Mouse (Mus musculus) ES-E14 (cell line): ENCODE measurements around the gene Fbxo47. TPM values are rescaled to one million over a fixed set of nuclear protein-coding genes. Genes with fewer than 3 reads are reported as not detected.
"Not testable (repeated sequence)": the region's sequence is repeated elsewhere in the genome, so short reads cannot be mapped to it uniquely, and the experiment has no call there.

ENCODE experiments used
- DNase-seq: peaks from one replicate; pipeline ENCODE4 v3.0.0-alpha.2; 2013; ENCODE audit warnings: low read depth, low spot score
- H3K27ac ChIP-seq: 2 replicates; pipeline ENCODE4 v1.5.1; 2012; ENCODE audit warnings: low read depth, mild to moderate bottlenecking, low read length, moderate library complexity, mixed read lengths; ENCODE audit not compliant: poor library complexity, insufficient read depth, severe bottlenecking
- H3K36me3 ChIP-seq: 2 replicates; pipeline ENCODE4 v1.6.1; 2012; ENCODE audit warnings: mild to moderate bottlenecking, low read length, moderate library complexity, mixed read lengths; ENCODE audit not compliant: control insufficient read depth, poor library complexity, insufficient read depth, severe bottlenecking
- H3K4me1 ChIP-seq, 2 experiments: fragments of 150-350 bp in 1 of 2; sonication (generic) in 1 of 2; 2 replicates each; pipeline ENCODE4 v1.6.1; 2012; ENCODE audit warnings: low read length in 2 of 2, mild to moderate bottlenecking in 1 of 2, mixed read lengths in 1 of 2; ENCODE audit not compliant: control insufficient read depth in 2 of 2, insufficient read depth in 2 of 2, poor library complexity in 1 of 2
- H3K4me3 ChIP-seq, 2 experiments: fragments of 150-350 bp in 1 of 2; sonication (generic) in 1 of 2; 2 replicates each; pipeline ENCODE4 v1.5.1; 2012; ENCODE audit warnings: low read length in 2 of 2, low read depth in 1 of 2, mild to moderate bottlenecking in 1 of 2, mixed read lengths in 1 of 2; ENCODE audit not compliant: insufficient read depth in 1 of 2, poor library complexity in 1 of 2, severe bottlenecking in 1 of 2
- H3K9ac ChIP-seq: 2 replicates; pipeline ENCODE4 v1.6.1; 2012; ENCODE audit warnings: low read depth, mild to moderate bottlenecking, low read length, mixed read lengths; ENCODE audit not compliant: poor library complexity, insufficient read depth, severe bottlenecking
- H3K9me3 ChIP-seq: fragments of 150-350 bp; sonication (generic); 2 replicates; pipeline ENCODE4 v1.6.1; 2012; ENCODE audit warnings: low read depth, mild to moderate bottlenecking, low read length; ENCODE audit not compliant: control insufficient read depth, insufficient read depth
- CHD2 ChIP-seq: IDR thresholded peaks from 2 replicates; pipeline ENCODE4 v1.6.1; 2014; ENCODE audit warnings: mild to moderate bottlenecking, low read depth, low read length, inconsistent platforms
- HCFC1 ChIP-seq: IDR thresholded peaks from 2 replicates; pipeline ENCODE4 v1.6.1; 2012; ENCODE audit warnings: low read length, inconsistent platforms, borderline replicate concordance; ENCODE audit not compliant: insufficient read depth
- MAFK ChIP-seq: IDR thresholded peaks from 2 replicates; pipeline ENCODE4 v1.6.1; 2014; ENCODE audit warnings: mild to moderate bottlenecking, low read depth, low read length, inconsistent platforms; ENCODE audit not compliant: insufficient read depth
- ZC3H11A ChIP-seq: IDR thresholded peaks from 2 replicates; pipeline ENCODE4 v1.6.1; 2012; ENCODE audit warnings: low read depth, mild to moderate bottlenecking, inconsistent platforms, low read length, borderline replicate concordance
- ZNF384 ChIP-seq: IDR thresholded peaks from 2 replicates; pipeline ENCODE4 v1.6.1; 2012; ENCODE audit warnings: low read depth, low read length, inconsistent platforms
- in situ Hi-C, 2 experiments: fragments of 600-800 bp; cut with MboI; formaldehyde crosslinking; loops; one replicate each; pipeline ENCODE4 v1.15.1; 2025; ENCODE audit warnings: low sequenced_read_pairs in 2 of 2, inconsistent platforms in 1 of 2; ENCODE audit not compliant: unreplicated experiment in 2 of 2
- total RNA-seq: library from RNA; depleted of rRNA; stranded (reverse); fragments of 300-350 nt; gene quantifications from 2 replicates; pipeline ENCODE4 v1.2.3, GENCODE M21; 2012

Gene Fbxo47
- total RNA-seq, 1 experiment = 4.1 TPM

- no peaks in the 10 kb centered on the region for H3K36me3 ChIP-seq
- no peak overlapping the region for H3K27ac ChIP-seq
- no peak overlapping the region for H3K9ac ChIP-seq
- H3K4me3 ChIP-seq = no peak overlapping the region
- DNase-seq = no peak
- H3K9me3 ChIP-seq = no peaks in the 10 kb centered on the region
- in situ Hi-C loops = no loop called here
- no peaks in the 10 kb centered on the region for H3K4me1 ChIP-seq
- TF ChIP-seq CHD2 (no peak), HCFC1 (no peak), MAFK (no peak), ZNF384 (no peak), ZC3H11A (no peak)
Observed at GRCm38 (mm10) chr11:97877341-97877740, 6.6 kb downstream of the Fbxo47 start.

- Histone ChIP-seq H3K9ac (no peak overlapping the region), H3K9me3 (no peaks in the 10 kb centered on the region), H3K27ac (no peak overlapping the region), H3K36me3 (no peaks in the 10 kb centered on the region), H3K4me3 (no peak overlapping the region), H3K4me1 (no peaks in the 10 kb centered on the region)
- DNase-seq = no peak
- in situ Hi-C loops = no loop called here
- TF ChIP-seq HCFC1 (no peak), MAFK (no peak), ZNF384 (no peak), CHD2 (no peak), ZC3H11A (no peak)
Observed at GRCm38 (mm10) chr11:97874396-97874795, 9.6 kb downstream of the Fbxo47 start.

GRCm38 (mm10) chr11:97872378-97872777 is 11.6 kb downstream of the Fbxo47 start:
- DNase-seq, in situ Hi-C loops: not testable (repeated sequence)
- TF ChIP-seq MAFK = peak; percentile 69; the same call in 1 of the 2 replicates
- peak; percentile 88 for TF ChIP-seq ZNF384

GRCm38 (mm10) chr11:97867591-97867990 is 16.4 kb downstream of the Fbxo47 start:
- no peak overlapping the region for H3K4me3 ChIP-seq
- no peaks in the 10 kb centered on the region for H3K36me3 ChIP-seq
- DNase-seq = no peak
- H3K27ac ChIP-seq = no peak overlapping the region
- H3K9me3 ChIP-seq = no peaks in the 10 kb centered on the region; the same call in 1 of the 2 replicates
- no peak overlapping the region for H3K9ac ChIP-seq
- in situ Hi-C loops = no loop called here
- TF ChIP-seq MAFK (no peak), CHD2 (no peak), HCFC1 (no peak), ZNF384 (no peak), ZC3H11A (no peak)
- H3K4me1 ChIP-seq = no peaks in the 10 kb centered on the region

More at GRCm38 (mm10) chr11:97872378-97872777, 11.6 kb downstream of the Fbxo47 start:
- not testable (repeated sequence) for H3K36me3 ChIP-seq, H3K9me3 ChIP-seq, H3K27ac ChIP-seq, H3K9ac ChIP-seq, H3K4me3 ChIP-seq, H3K4me1 ChIP-seq
